Mouse (Mus musculus) kidney, postnatal 10 days (tissue): ENCODE data around the gene Olfr971.
"Not testable (repeated sequence)": the region's sequence is repeated elsewhere in the genome, so short reads cannot be mapped to it uniquely, and the experiment has no call there.

ENCODE experiments used
- DNase-seq: peaks from one replicate; pipeline ENCODE4 v3.0.0; 2021; ENCODE audit warnings: mixed read lengths

The Olfr971 gene

GRCm38 (mm10) chr9:39836576-39836975, at the start of gene Olfr971:
Gene Olfr971, plus strand, starts transcription at chr9:39836876.
- DNase-seq, result not testable (repeated sequence)

DNA sequence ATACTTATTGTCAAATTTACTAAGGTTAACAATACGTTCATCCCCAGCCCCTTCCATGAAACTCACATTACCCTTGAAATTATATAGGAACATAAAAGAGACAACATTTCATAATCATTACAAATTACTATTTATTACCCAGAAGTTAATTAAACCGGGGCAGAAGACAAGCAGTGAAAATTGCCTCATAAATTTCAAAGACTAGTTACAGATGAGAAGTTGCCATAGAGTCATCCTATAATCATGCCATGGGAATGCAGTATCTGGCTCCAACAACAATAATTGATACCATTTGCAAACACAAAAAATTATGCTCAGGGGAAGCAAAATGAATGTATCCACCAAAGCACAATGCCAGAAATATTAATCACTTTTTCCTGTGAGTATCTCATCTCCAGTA, 46.1 kb upstream of the Olfr971 start, which contains the start of gene Olfr969:
Gene Olfr969 (plus strand): TSS at position 388 of the 400 bp plus-strand sequence.
- DNase-seq, result no peak

GRCm38 (mm10) chr9:39808560-39808959, 28.1 kb upstream of the Olfr971 start, which contains the start of gene Olfr970:
Gene Olfr970, plus strand, starts transcription at chr9:39808860.
- no peak for DNase-seq

GRCm38 (mm10) chr9:39866122-39866521, 29.4 kb downstream of the Olfr971 start, which contains the start of gene Olfr972:
Gene Olfr972, plus strand, starts transcription at chr9:39866422.
- no peak for DNase-seq

DNA sequence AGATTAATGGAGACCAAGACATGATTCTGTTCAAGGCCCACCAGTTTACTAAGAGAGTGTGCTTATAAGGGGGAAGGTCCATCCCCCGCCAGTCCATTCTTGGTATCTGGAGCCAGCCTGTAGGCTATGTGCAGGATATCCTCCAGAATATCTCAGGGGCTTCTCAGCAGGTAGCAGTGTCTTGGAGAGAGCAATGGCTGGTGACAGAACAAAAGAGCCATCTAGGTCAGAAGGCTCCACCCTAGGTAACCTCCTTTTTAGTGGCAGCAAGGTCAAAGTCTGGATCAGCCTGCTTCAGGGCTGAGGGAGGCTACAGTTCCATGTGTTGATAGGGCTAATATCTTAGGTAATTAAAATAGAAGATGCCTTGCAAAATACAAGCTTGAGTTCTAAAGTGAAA, 35.3 kb downstream of the Olfr971 start:
- DNase-seq, result not testable (repeated sequence)

GRCm38 (mm10) chr9:39877541-39878396, 41.1 kb downstream of the Olfr971 start:
- not testable (repeated sequence) for DNase-seq
